Mouse (Mus musculus) hindbrain, postnatal 0 days (tissue): Measurements from ENCODE around the gene Hbq1b. TPM values are rescaled to one million over a fixed set of nuclear protein-coding genes. Genes with fewer than 3 reads are reported as not detected.
A peak's percentile ranks its signal among the peaks of the same experiment; 100 is the strongest.
"Not testable (repeated sequence)": the region's sequence is repeated elsewhere in the genome, so short reads cannot be mapped to it uniquely, and the experiment has no call there.

Experiments used
- ATAC-seq: fragments of 200-750 bp; cut with Nextera tagmentation; 2 replicates; pipeline ENCODE4 v1.8.0; 2017; ENCODE audit warnings: mild to moderate bottlenecking, moderate TSS enrichment, moderate library complexity
- DNase-seq: peaks from one replicate; pipeline ENCODE4 v3.0.0-alpha.2; 2015; ENCODE audit warnings: low spot score
- H3K27ac ChIP-seq: fragments of 300-500 bp; sonication (generic); 2 replicates; pipeline ENCODE4 v1.5.1; 2014; ENCODE audit warnings: mild to moderate bottlenecking
- H3K27me3 ChIP-seq: fragments of 300-500 bp; sonication (generic); 2 replicates; pipeline ENCODE4 v1.6.1; 2014; ENCODE audit warnings: low read length, mixed read lengths; ENCODE audit not compliant: insufficient read depth
- H3K36me3 ChIP-seq: fragments of 300-500 bp; sonication (generic); 2 replicates; pipeline ENCODE4 v1.6.1; 2014; ENCODE audit warnings: low read length, mixed read lengths; ENCODE audit not compliant: insufficient read depth
- H3K4me1 ChIP-seq: fragments of 300-500 bp; sonication (generic); 2 replicates; pipeline ENCODE4 v1.6.1; 2014; ENCODE audit warnings: antibody characterized with exemption, low read length, mixed read lengths; ENCODE audit not compliant: insufficient read depth
- H3K4me2 ChIP-seq: fragments of 300-500 bp; sonication (generic); 2 replicates; pipeline ENCODE4 v1.6.1; 2014; ENCODE audit warnings: low read depth, mild to moderate bottlenecking, low read length, moderate library complexity, mixed read lengths
- H3K4me3 ChIP-seq: fragments of 300-500 bp; sonication (generic); 2 replicates; pipeline ENCODE4 v1.5.1; 2014; ENCODE audit warnings: low read length
- H3K9ac ChIP-seq: fragments of 300-500 bp; sonication (generic); replicated peaks from 2 replicates; pipeline ENCODE4 v1.6.1; 2014; ENCODE audit warnings: mild to moderate bottlenecking, low read length, moderate library complexity, mixed read lengths
- H3K9me3 ChIP-seq: fragments of 300-500 bp; sonication (generic); 2 replicates; pipeline ENCODE4 v1.6.1; 2016; ENCODE audit warnings: low read length, mixed read lengths
- CTCF ChIP-seq: IDR thresholded peaks from 2 replicates; pipeline ENCODE4 v1.5.1; 2016; ENCODE audit warnings: antibody characterized with exemption, control low read depth, low read depth
- WGBS: fragments of 180-500 bp; shearing (Covaris S2); extraction: QIAGEN DNeasy Blood & Tissue Kit; methylation state at CpG from one replicate; pipeline ENCODE4 v1.1.7; 2014; 5-methylcytosine and 5-hydroxymethylcytosine counted together
- polyA plus RNA-seq: library from polyadenylated mRNA; unstranded; fragments of >200 nt; fragmentation: Nextera tagmentation; extraction: Ambion mirVana; gene quantifications from 2 replicates; pipeline ENCODE4 v1.2.1, GENCODE M21; 2015
- total RNA-seq: library from RNA; depleted of rRNA; stranded (reverse); fragments of >200 nt; gene quantifications from 2 replicates; pipeline ENCODE4 v1.2.3, GENCODE M21; 2014; rRNA removed

Gene Hbq1b
- total RNA-seq (1.0 TPM in 1 of 2 replicates, not detected in the other), polyA plus RNA-seq (1.1 and 1.4 TPM in 2 replicates)

DNA sequence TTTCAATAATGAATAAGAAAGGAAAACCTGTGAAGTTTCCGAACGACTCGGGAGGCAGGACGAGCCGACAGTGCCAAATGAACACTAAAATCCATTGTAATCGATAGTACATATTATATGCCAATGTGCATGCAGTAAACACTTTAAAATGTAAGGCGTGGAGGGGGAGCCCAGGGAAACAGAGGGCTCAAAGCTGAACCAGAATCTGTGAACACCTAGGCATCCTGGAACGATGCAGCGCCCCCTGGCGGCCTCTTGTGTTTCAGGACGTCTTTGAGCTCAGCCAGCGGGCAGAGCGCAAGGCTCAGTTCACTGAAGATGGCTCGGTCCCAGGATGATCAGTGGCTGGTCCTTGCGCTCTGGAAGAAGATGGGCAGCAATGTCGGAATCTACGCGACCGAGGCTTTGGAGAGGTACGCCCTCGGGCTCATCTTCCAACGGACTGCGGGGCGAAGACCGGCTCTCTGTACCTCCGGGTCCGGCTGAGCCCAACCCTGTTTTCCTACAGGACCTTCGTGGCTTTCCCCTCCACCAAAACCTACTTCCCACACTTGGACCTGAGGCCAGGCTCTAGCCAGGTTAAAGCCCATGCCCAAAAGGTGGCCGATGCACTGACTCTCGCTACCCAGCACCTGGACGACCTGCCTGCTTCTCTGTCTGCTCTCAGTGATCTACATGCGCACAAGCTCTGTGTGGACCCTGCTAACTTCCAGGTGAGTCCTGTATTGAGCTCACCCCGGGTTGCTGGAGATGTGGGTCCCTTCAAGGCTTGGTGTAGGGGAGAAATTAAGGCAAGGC lies at the start of gene Hbq1b:
Gene Hbq1b, plus strand, starts transcription at position 271 of the 798 bp plus-strand sequence.
- not testable (repeated sequence) for H3K36me3 ChIP-seq
- WGBS, result 22% methylated on average over 30 of the region's 33 CpGs
- peak; percentile 86 for TF ChIP-seq CTCF

DNA sequence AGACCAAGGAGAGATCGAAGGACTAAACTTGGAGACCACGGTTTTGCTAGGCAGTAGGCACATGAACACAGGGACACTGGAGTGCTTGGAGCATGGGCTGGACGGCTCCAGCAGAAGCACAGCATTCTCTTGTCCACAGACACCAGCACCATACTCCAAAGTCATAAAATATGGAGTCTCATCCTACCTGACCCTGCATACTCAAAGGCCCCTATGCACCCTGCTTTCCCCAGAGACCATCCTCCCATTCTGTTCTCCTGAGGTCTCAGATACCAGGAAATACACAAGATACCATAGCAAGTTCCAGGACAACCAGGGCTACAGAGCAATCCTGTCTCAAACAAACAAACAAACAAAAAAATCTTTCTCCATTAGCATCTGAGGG lies 49.4 kb upstream of the Hbq1b start:
- H3K4me2 ChIP-seq, result no peak overlapping the region
- no peak for TF ChIP-seq CTCF
- 82% methylated on average over 3 of the region's 3 CpGs for WGBS
- no peak for ATAC-seq
- peak overlapping the region; percentile 16; the same call in 1 of the 2 replicates for H3K27ac ChIP-seq
- no peaks in the 10 kb centered on the region for H3K27me3 ChIP-seq
- H3K4me1 ChIP-seq, result peaks cover 38% of the 10 kb centered on the region
- no peak overlapping the region for H3K9ac ChIP-seq
- H3K36me3 ChIP-seq, result peaks cover 17% of the 10 kb centered on the region; the same call in 1 of the 2 replicates
- no peak overlapping the region for H3K4me3 ChIP-seq
- no peaks in the 10 kb centered on the region for H3K9me3 ChIP-seq
- no peak for DNase-seq

More for the DNA sequence above, at the start of gene Hbq1b:
- not testable (repeated sequence) for H3K4me1 ChIP-seq, H3K27me3 ChIP-seq, H3K27ac ChIP-seq, H3K9ac ChIP-seq, H3K9me3 ChIP-seq
- Histone ChIP-seq H3K4me2 (peak within 1 kb of the TSS; percentile 49), H3K4me3 (peak within 1 kb of the TSS; percentile 19; the same call in 1 of the 2 replicates)
- peak; percentile 78 for ATAC-seq
- DNase-seq, result peak; percentile 74

DNA sequence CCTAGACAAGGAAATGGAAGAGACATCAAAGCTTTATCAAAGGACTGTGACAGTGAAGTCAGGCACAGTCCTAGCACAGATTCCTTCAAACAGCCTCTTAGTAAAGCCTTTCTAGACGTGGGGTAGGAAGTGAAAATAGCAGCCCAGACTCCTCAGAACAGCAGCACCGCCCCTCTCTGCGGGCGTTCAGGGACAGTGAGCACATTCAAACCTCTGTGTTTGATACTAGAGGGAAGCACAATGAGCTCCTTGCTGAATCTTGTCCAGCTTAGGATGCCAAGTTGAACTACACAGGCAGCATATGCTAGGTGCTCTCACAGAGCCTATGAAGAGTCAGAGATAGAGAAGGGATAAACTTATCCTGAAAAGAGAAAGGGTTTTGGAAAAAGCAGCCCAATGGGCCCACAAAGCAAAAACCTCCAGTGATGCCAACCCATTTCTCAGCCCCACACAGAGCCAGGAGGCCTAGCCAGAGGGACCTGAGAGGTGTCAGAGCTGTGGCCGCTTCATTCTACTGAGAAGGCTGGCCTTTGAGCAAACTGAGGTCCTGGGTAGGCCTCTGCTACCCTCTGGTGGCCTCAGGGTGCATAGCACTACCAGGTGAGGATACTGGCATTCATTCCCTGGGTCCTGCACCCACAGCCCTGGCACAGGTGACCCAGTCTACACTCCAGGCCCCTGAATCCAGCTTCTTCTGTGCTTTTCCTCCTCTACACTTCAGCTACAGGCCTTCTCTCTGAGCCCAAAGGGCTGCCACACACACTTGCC lies 48.5 kb upstream of the Hbq1b start:
- no peaks in the 10 kb centered on the region for H3K9me3 ChIP-seq
- H3K9ac ChIP-seq, result no peak overlapping the region
- DNase-seq (peak; percentile 78), ATAC-seq (peak; percentile 33; the same call in 1 of the 2 replicates)
- H3K27ac ChIP-seq, result 0 out of 2 replicates have a peak overlapping the region, but pooled peaks have one; percentile 16
- H3K4me2 ChIP-seq, result no peak overlapping the region
- 57% methylated on average over 5 of the region's 5 CpGs for WGBS
- peak; percentile 98 for TF ChIP-seq CTCF
- H3K4me3 ChIP-seq, result no peak overlapping the region
- H3K27me3 ChIP-seq, result no peaks in the 10 kb centered on the region
- peaks cover 38% of the 10 kb centered on the region for H3K4me1 ChIP-seq
- peaks cover 17% of the 10 kb centered on the region; the same call in 1 of the 2 replicates for H3K36me3 ChIP-seq

DNA sequence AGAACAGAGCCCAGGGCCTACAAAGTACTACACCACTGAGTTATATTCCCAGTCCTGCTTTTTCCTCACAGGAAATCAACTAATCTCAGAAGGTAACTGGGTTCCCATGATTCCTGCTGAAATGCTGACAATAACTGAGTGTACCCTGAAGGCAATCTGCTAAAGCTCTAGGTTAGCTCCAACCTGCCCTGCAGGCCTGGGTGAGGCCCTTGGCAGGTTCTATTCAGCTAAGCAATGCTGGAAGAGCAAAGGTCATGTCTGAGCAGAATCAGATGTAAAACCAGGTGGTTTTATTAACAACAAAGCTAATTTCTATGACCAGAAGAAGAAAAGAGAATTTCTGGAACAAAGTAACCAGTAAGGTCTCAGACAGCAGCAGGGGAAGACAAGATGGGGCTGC lies 45.4 kb upstream of the Hbq1b start:
- Histone ChIP-seq H3K4me2 (no peak overlapping the region), H3K27ac (no peak overlapping the region), H3K4me1 (peaks cover 10% of the 10 kb centered on the region; the same call in 1 of the 2 replicates), H3K9ac (no peak overlapping the region), H3K36me3 (peaks cover 13% of the 10 kb centered on the region; the same call in 1 of the 2 replicates), H3K9me3 (no peaks in the 10 kb centered on the region), H3K4me3 (no peak overlapping the region), H3K27me3 (no peaks in the 10 kb centered on the region)
- TF ChIP-seq CTCF, result no peak
- DNase-seq (no peak), ATAC-seq (no peak)

DNA sequence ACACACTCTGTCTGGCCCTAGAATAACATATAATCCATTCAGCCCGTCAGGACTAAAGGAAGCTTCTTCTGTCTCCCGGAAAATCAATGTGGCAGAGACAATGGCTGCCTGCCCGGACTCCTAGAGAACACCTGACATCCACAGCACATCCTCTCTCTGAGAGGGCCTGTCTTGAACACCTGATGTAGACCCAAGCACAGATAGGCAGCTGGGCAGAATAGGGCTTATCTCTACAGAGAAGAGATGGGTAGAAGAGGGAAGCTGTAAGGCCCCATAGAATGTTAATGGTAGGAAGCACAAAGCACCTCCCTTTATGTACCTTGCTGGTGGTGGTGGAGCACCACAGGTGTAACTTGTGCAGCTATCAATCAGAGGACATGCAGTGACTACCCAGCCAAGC lies 44.6 kb upstream of the Hbq1b start:
- H3K36me3 ChIP-seq, result peaks cover 20% of the 10 kb centered on the region; the same call in 1 of the 2 replicates
- no peak overlapping the region for H3K4me2 ChIP-seq
- H3K27ac ChIP-seq, result no peak overlapping the region
- no peak overlapping the region for H3K4me3 ChIP-seq
- ATAC-seq (no peak), DNase-seq (no peak)
- 90% methylated on average over 3 of the region's 3 CpGs for WGBS
- H3K27me3 ChIP-seq, result no peaks in the 10 kb centered on the region
- H3K9ac ChIP-seq, result no peak overlapping the region
- no peak for TF ChIP-seq CTCF
- H3K9me3 ChIP-seq, result no peaks in the 10 kb centered on the region
- H3K4me1 ChIP-seq, result peaks cover 6% of the 10 kb centered on the region; the same call in 1 of the 2 replicates

DNA sequence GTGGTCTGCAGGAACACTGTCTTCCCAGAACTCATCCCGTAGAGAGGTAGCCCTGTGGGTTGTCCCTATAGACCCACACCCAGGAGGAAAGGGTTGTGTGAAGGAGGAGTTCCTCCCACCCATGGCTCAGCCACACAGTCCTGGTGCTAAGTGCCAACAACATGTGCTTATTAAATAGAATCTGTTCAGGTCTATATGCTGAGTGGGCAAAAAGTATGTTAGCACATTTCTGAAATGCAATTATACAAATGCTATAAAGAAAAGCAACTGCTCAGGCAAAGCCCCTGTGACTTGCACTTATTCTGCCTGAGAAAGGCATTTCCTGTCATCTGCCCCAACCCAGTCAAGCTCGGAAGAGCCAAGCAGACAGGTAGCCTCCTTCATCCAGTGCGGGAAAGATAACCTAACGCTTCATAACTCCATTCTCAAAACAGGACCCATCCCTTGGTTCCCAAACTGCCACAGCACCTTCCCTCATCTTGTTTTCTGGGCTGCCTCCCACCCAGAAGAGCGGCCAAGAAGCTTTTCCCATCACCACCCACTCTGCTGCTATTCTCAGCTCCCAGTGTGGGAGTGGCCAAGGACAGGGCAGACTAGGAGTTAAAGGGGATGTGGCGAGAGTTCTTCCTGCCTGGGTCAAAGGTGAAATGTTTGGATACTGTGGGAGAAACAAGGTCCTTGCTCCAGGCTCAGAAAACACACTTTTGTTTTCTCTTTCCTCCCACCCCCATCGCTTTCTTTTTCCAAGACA lies 43.4 kb upstream of the Hbq1b start:
- no peaks in the 10 kb centered on the region for H3K9me3 ChIP-seq
- no peaks in the 10 kb centered on the region for H3K4me1 ChIP-seq
- no peak for TF ChIP-seq CTCF
- no peak overlapping the region for H3K9ac ChIP-seq
- H3K4me2 ChIP-seq, result no peak overlapping the region
- no peak overlapping the region for H3K4me3 ChIP-seq
- ATAC-seq, result no peak
- H3K27ac ChIP-seq, result no peak overlapping the region
- WGBS, result 69% methylated on average over 7 of the region's 7 CpGs
- no peaks in the 10 kb centered on the region for H3K27me3 ChIP-seq
- peaks cover 28% of the 10 kb centered on the region for H3K36me3 ChIP-seq
- DNase-seq, result no peak
